Mouse (Mus musculus): ENCODE data around the gene Stk25.

Gene Stk25

GRCm38 (mm10) chr1:93607090-93608083 lies 51.1 kb downstream of the Stk25 start:
- no peak for DNase-seq (ENCODE audit: low spot score)

- DNase-seq (ENCODE audit: low spot score) = no peak
Observed at GRCm38 (mm10) chr1:93603921-93604320, 54.5 kb downstream of the Stk25 start.

GRCm38 (mm10) chr1:93602911-93603310 lies 55.5 kb downstream of the Stk25 start:
- no peak for DNase-seq (ENCODE audit: low spot score)

GRCm38 (mm10) chr1:93595916-93596315 lies 62.5 kb downstream of the Stk25 start:
- no peak for DNase-seq (ENCODE audit: low spot score)

- DNase-seq (ENCODE audit: low spot score) = no peak
Observed at GRCm38 (mm10) chr1:93593960-93594359, 64.5 kb downstream of the Stk25 start.

GRCm38 (mm10) chr1:93588346-93588745 lies 70.1 kb downstream of the Stk25 start:
- no peak for DNase-seq (ENCODE audit: low spot score)

- no peak for DNase-seq (ENCODE audit: low spot score)
Observed at GRCm38 (mm10) chr1:93581545-93581944, 76.9 kb downstream of the Stk25 start.

GRCm38 (mm10) chr1:93577861-93578260 lies 80.6 kb downstream of the Stk25 start:
- DNase-seq (ENCODE audit: low spot score) = no peak

GRCm38 (mm10) chr1:93577066-93577465 lies 81.4 kb downstream of the Stk25 start:
- no peak for DNase-seq (ENCODE audit: low spot score)
